Mouse (Mus musculus) heart, postnatal 0 days (tissue): ENCODE results near the gene Krt34. TPM values are rescaled to one million over a fixed set of nuclear protein-coding genes. Genes with fewer than 3 reads are reported as not detected.

Experiments
- ATAC-seq: fragments of 200-750 bp; cut with Nextera tagmentation; 2 replicates; pipeline ENCODE4 v1.8.0; 2017; ENCODE audit warnings: low read depth, moderate number of reproducible peaks, moderate library complexity; ENCODE audit not compliant: insufficient read depth
- DNase-seq: peaks from one replicate; pipeline ENCODE4 v3.0.0-alpha.2; 2016; ENCODE audit warnings: low spot score
- H3K27ac ChIP-seq: fragments of 300-500 bp; sonication (generic); 2 replicates; pipeline ENCODE4 v1.5.1; 2014; ENCODE audit warnings: low read depth, mild to moderate bottlenecking
- H3K27me3 ChIP-seq: fragments of 300-500 bp; sonication (generic); 2 replicates; pipeline ENCODE4 v1.6.1; 2014; ENCODE audit warnings: low read length, mixed read lengths; ENCODE audit not compliant: control insufficient read depth, insufficient read depth
- H3K36me3 ChIP-seq: fragments of 300-500 bp; sonication (generic); replicated peaks from 2 replicates; pipeline ENCODE4 v1.6.1; 2014; ENCODE audit warnings: low read length, mixed read lengths; ENCODE audit not compliant: control insufficient read depth, insufficient read depth
- H3K4me1 ChIP-seq: fragments of 300-500 bp; sonication (generic); 2 replicates; pipeline ENCODE4 v1.6.1; 2014; ENCODE audit warnings: antibody characterized with exemption; ENCODE audit not compliant: control insufficient read depth, insufficient read depth
- H3K4me2 ChIP-seq: fragments of 300-500 bp; sonication (generic); 2 replicates; pipeline ENCODE4 v1.6.1; 2014; ENCODE audit warnings: low read depth, mild to moderate bottlenecking, low read length, moderate library complexity
- H3K4me3 ChIP-seq: fragments of 300-500 bp; sonication (generic); 2 replicates; pipeline ENCODE4 v1.5.1; 2014; ENCODE audit warnings: low read depth, low read length
- H3K9ac ChIP-seq: fragments of 300-500 bp; sonication (generic); replicated peaks from 2 replicates; pipeline ENCODE4 v1.6.1; 2014; ENCODE audit warnings: low read depth, low read length, mixed read lengths
- H3K9me3 ChIP-seq: fragments of 300-500 bp; sonication (generic); replicated peaks from 2 replicates; pipeline ENCODE4 v1.6.1; 2016; ENCODE audit warnings: low read length; ENCODE audit not compliant: control insufficient read depth
- CTCF ChIP-seq: IDR thresholded peaks from 2 replicates; pipeline ENCODE4 v1.5.1; 2016; ENCODE audit warnings: antibody characterized with exemption, control low read depth, low read depth
- EP300 ChIP-seq: IDR thresholded peaks from 2 replicates; pipeline ENCODE4 v1.6.1; 2016; ENCODE audit warnings: antibody characterized with exemption, low read depth
- WGBS: fragments of 180-500 bp; shearing (Covaris S2); extraction: QIAGEN DNeasy Blood & Tissue Kit; methylation state at CpG from one replicate; pipeline ENCODE4 v1.1.7; 2014; 5-methylcytosine and 5-hydroxymethylcytosine counted together
- polyA plus RNA-seq: library from polyadenylated mRNA; unstranded; fragments of >200 nt; fragmentation: Nextera tagmentation; extraction: Ambion mirVana; gene quantifications from 2 replicates; pipeline ENCODE4 v1.2.1, GENCODE M21; 2015
- total RNA-seq: library from RNA; depleted of rRNA; stranded (reverse); fragments of >200 nt; gene quantifications from 2 replicates; pipeline ENCODE4 v1.2.3, GENCODE M21; 2014; ENCODE audit warnings: low replicate concordance; rRNA removed

The Krt34 gene
- total and polyA plus RNA-seq, 2 experiments from 2014 or later: not detected

DNA sequence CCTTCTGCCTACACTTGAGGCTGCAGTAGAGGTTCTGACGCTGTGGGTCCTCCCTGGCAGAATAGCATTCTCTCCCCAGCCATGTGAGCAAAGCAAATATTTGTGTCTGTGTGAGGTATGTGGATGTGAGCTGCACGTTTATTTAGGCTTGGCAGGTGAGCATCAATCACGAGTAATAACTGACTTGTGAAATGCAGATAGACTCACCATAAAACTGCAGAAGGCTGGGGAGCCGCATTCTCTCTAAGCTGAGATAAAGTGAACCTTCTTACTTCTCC is 47.0 kb downstream of the Krt34 start:
- 56% methylated on average over 4 of the region's 4 CpGs for WGBS
- H3K4me2 ChIP-seq: no peak overlapping the region
- TF ChIP-seq CTCF: no peak
- TF ChIP-seq EP300: no peak
- peaks cover 24% of the 10 kb centered on the region; the same call in 1 of the 2 replicates for H3K27me3 ChIP-seq
- ATAC-seq: no peak
- no peak overlapping the region for H3K9ac ChIP-seq
- H3K36me3 ChIP-seq: no peaks in the 10 kb centered on the region
- H3K9me3 ChIP-seq: no peaks in the 10 kb centered on the region
- DNase-seq: no peak
- no peaks in the 10 kb centered on the region for H3K4me1 ChIP-seq
- H3K4me3 ChIP-seq: no peak overlapping the region
- no peak overlapping the region for H3K27ac ChIP-seq

DNA sequence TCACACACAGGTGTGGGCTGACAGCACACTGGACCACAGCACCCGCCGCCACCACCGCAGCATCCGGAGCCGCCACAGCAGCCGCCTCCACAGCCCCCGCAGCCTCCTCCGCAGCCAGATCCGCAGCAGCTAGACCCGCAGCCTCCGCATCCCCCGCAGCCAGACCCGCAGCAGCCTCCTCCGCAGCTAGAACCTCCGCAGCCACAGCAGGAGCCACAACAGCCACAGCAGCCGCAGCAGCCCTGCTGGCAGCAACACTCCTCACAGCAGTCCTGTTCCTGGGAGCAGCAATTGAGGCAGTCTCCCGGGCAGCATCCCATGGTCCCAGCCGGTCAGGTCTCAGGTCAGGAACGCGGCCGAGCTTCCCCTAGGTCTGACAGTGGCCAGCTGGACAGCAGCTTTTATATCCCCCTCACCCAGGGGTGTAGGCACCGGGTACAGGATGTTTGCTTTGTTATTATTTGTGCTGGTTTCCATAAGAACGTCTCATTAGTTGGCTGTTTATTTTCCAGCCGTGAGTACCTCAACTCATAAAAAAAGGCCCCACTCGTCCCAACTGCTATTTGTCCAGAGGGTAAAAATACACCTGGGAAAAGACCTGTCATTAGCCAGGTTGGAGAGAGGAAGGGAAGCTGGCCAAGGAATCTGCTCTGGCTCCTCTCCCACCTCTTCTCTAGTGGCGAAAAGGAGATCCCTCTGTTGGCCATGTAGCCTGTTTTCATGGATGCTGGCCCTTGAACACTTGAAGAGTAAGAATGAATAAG is 47.6 kb downstream of the Krt34 start, which contains the start of gene Krtap17-1:
Gene Krtap17-1 (minus strand): TSS at position 375 of the 764 bp plus-strand sequence.
- Histone ChIP-seq H3K9ac (no peak within 1 kb of the TSS), H3K4me2 (no peak within 1 kb of the TSS), H3K27me3 (peaks cover 24% of the 10 kb centered on the region; the same call in 1 of the 2 replicates), H3K36me3 (no peaks in the 10 kb centered on the region), H3K9me3 (no peaks in the 10 kb centered on the region), H3K4me3 (no peak within 1 kb of the TSS), H3K4me1 (no peaks in the 10 kb centered on the region), H3K27ac (no peak within 1 kb of the TSS)
- ATAC-seq: no peak
- TF ChIP-seq CTCF (no peak), EP300 (no peak)
- DNase-seq: no peak
- WGBS: 21% methylated on average over 26 of the region's 26 CpGs

DNA sequence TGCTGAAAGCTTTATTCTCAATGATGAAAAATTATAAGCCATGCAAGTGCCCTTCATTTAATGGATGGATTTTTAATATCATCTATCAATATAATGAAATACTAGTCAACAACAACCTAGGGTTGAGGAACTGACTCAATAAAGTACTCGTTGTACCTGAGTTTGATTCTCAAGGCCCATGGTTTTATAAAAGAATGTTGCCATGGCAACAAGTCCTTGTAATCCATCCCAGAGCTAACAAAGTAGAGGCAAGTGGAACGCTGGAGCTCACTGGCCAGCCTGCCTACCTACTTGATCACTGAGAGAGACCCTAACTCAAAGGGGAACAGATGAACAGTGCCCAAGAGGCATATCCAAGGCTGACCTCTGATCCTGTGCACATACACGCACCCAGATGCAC is 50.8 kb downstream of the Krt34 start:
- Histone ChIP-seq H3K4me3 (no peak overlapping the region), H3K27me3 (peaks cover 17% of the 10 kb centered on the region; the same call in 1 of the 2 replicates), H3K4me1 (no peaks in the 10 kb centered on the region), H3K9me3 (no peaks in the 10 kb centered on the region), H3K4me2 (no peak overlapping the region), H3K9ac (no peak overlapping the region), H3K27ac (no peak overlapping the region), H3K36me3 (no peaks in the 10 kb centered on the region)
- DNase-seq: no peak
- WGBS: 77% methylated on average over 3 of the region's 3 CpGs
- ATAC-seq: no peak
- TF ChIP-seq CTCF (no peak), EP300 (no peak)

DNA sequence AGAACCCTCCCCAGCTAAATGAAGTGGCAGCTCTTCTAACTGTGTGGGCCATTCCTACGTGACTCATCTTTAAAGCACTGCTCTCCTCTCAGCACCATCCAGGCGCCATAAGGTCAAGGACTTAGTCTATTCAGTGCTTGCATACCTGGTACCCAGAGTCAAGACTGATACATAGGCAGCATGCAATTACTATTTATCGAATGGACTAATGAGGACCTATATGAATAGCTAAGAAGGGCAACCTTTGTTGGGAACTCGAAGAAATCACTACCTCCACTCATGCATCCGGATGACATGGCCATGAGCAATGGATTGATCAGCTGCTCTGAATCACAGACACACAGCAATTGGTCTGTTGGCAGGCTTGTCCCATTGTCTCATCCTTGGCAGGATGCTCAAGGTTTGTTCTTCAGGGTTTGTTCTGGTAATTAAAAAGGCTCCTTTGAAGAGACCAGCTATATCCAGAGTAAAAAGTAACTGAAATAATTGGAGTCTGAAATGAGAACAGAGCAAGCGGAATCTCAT is 51.4 kb downstream of the Krt34 start:
- Histone ChIP-seq H3K4me3 (no peak overlapping the region), H3K4me1 (no peaks in the 10 kb centered on the region), H3K4me2 (no peak overlapping the region), H3K27ac (no peak overlapping the region), H3K9me3 (no peaks in the 10 kb centered on the region), H3K27me3 (peaks cover 17% of the 10 kb centered on the region; the same call in 1 of the 2 replicates), H3K9ac (no peak overlapping the region), H3K36me3 (no peaks in the 10 kb centered on the region)
- DNase-seq (no peak), ATAC-seq (no peak)
- TF ChIP-seq CTCF: no peak
- no peak for TF ChIP-seq EP300
- 65% methylated on average over 6 of the region's 6 CpGs for WGBS

DNA sequence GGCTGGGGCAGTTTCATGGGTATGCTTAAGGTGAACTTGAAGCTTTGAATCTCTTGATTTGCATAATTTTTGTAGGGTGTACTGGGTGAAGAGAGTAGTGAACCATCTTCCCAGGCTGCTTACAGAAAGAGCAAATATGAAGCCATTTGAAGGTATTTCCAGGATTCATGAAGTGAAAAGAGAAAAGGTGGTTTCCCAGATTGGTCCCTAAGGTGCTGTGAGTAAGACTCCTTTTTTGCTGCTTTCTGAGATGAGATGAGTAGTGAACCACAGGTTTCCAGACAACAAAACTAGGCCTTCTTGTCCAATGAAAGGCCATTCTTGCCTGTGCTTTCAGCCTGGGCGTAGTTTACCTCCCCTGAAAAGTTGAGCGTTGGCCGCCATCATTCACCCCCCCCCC is 52.8 kb downstream of the Krt34 start:
- no peak for DNase-seq
- ATAC-seq: no peak
- peaks cover 12% of the 10 kb centered on the region; the same call in 1 of the 2 replicates for H3K27me3 ChIP-seq
- 84% methylated on average over 3 of the region's 3 CpGs for WGBS
- no peak overlapping the region for H3K27ac ChIP-seq
- TF ChIP-seq EP300 (no peak), CTCF (no peak)
- H3K4me3 ChIP-seq: no peak overlapping the region
- H3K4me1 ChIP-seq: no peaks in the 10 kb centered on the region
- H3K4me2 ChIP-seq: no peak overlapping the region
- no peak overlapping the region for H3K9ac ChIP-seq
- H3K36me3 ChIP-seq: no peaks in the 10 kb centered on the region
- H3K9me3 ChIP-seq: no peaks in the 10 kb centered on the region

Other genes starting within 250 kb of the Krt34 start
Only the 30 nearest of the 32 such genes appear.
- gene Gm11554, start 237.1 kb downstream of the Krt34 start, total RNA-seq: not detected in 2 replicates
- not detected in 2 replicates for gene Gm11554, start 237.1 kb downstream of the Krt34 start, polyA plus RNA-seq
- gene Krtap4-13, start 231.7 kb downstream of the Krt34 start, total RNA-seq: not detected in 2 replicates
- not detected in 2 replicates for gene Krtap4-13, start 231.7 kb downstream of the Krt34 start, polyA plus RNA-seq
- not detected in 2 replicates for gene Gm11564, start 225.9 kb downstream of the Krt34 start, total RNA-seq
- not detected in 2 replicates for gene Gm11564, start 225.9 kb downstream of the Krt34 start, polyA plus RNA-seq
- gene 2300003K06Rik, start 203.5 kb downstream of the Krt34 start, total RNA-seq: not detected in 2 replicates
- not detected in 2 replicates for gene 2300003K06Rik, start 203.5 kb downstream of the Krt34 start, polyA plus RNA-seq
- not detected in 2 replicates for gene Krtap4-16, start 189.9 kb downstream of the Krt34 start, total RNA-seq
- gene Krtap4-16, start 189.9 kb downstream of the Krt34 start, polyA plus RNA-seq: not detected in 2 replicates
- gene Gm11568, start 183.6 kb downstream of the Krt34 start, total RNA-seq: not detected in 2 replicates
- gene Gm11568, start 183.6 kb downstream of the Krt34 start, polyA plus RNA-seq: not detected in 2 replicates
- gene Gm11559, start 177.1 kb downstream of the Krt34 start, total RNA-seq: not detected in 2 replicates
- gene Gm11559, start 177.1 kb downstream of the Krt34 start, polyA plus RNA-seq: not detected in 2 replicates
- not detected in 2 replicates for gene Krtap9-1, start 168.2 kb downstream of the Krt34 start, total RNA-seq
- not detected in 2 replicates for gene Krtap9-1, start 168.2 kb downstream of the Krt34 start, polyA plus RNA-seq
- gene Gm11567, start 162.4 kb downstream of the Krt34 start, total RNA-seq: not detected in 2 replicates
- gene Gm11567, start 162.4 kb downstream of the Krt34 start, polyA plus RNA-seq: not detected in 2 replicates
- gene Krtap31-1, start 133.6 kb downstream of the Krt34 start, total RNA-seq: not detected in 2 replicates
- gene Krtap31-1, start 133.6 kb downstream of the Krt34 start, polyA plus RNA-seq: not detected in 2 replicates
- not detected in 2 replicates for gene Gm11565, start 126.8 kb downstream of the Krt34 start, total RNA-seq
- not detected in 2 replicates for gene Gm11565, start 126.8 kb downstream of the Krt34 start, polyA plus RNA-seq
- not detected in 2 replicates for gene Krtap31-2, start 105.3 kb downstream of the Krt34 start, total RNA-seq
- gene Krtap31-2, start 105.3 kb downstream of the Krt34 start, polyA plus RNA-seq: not detected in 2 replicates
- not detected in 2 replicates for gene Krtap9-5, start 93.1 kb downstream of the Krt34 start, total RNA-seq
- not detected in 2 replicates for gene Krtap9-5, start 93.1 kb downstream of the Krt34 start, polyA plus RNA-seq
- not detected in 2 replicates for gene Krtap29-1, start 62.5 kb downstream of the Krt34 start, total RNA-seq
- gene Krtap29-1, start 62.5 kb downstream of the Krt34 start, polyA plus RNA-seq: not detected in 2 replicates
- gene Krtap16-1, start 55.0 kb downstream of the Krt34 start, total RNA-seq: not detected in 2 replicates
- gene Krtap16-1, start 55.0 kb downstream of the Krt34 start, polyA plus RNA-seq: not detected in 2 replicates
- gene Krtap17-1, start 47.6 kb downstream of the Krt34 start, total RNA-seq: not detected in 2 replicates
- gene Krtap17-1, start 47.6 kb downstream of the Krt34 start, polyA plus RNA-seq: not detected in 2 replicates
- not detected in 2 replicates for gene Krt33a, start 25.3 kb downstream of the Krt34 start, total RNA-seq
- gene Krt33a, start 25.3 kb downstream of the Krt34 start, polyA plus RNA-seq: not detected in 2 replicates
- gene Krt33b, start 11.7 kb downstream of the Krt34 start, total RNA-seq: not detected in 2 replicates
- not detected in 2 replicates for gene Krt33b, start 11.7 kb downstream of the Krt34 start, polyA plus RNA-seq
- not detected in 2 replicates for gene Krt31, start 9.0 kb upstream of the Krt34 start, total RNA-seq
- not detected in 2 replicates for gene Krt31, start 9.0 kb upstream of the Krt34 start, polyA plus RNA-seq
- not detected in 2 replicates for gene Krt32, start 46.7 kb upstream of the Krt34 start, total RNA-seq
- gene Krt32, start 46.7 kb upstream of the Krt34 start, polyA plus RNA-seq: not detected in 2 replicates
- not detected in 2 replicates for gene Krt35, start 54.7 kb upstream of the Krt34 start, total RNA-seq
- not detected in 2 replicates for gene Krt35, start 54.7 kb upstream of the Krt34 start, polyA plus RNA-seq
- not detected in 2 replicates for gene Krt36, start 64.1 kb upstream of the Krt34 start, total RNA-seq
- not detected in 2 replicates for gene Krt36, start 64.1 kb upstream of the Krt34 start, polyA plus RNA-seq
- gene Krt13, start 80.0 kb upstream of the Krt34 start, total RNA-seq: not detected in 2 replicates
- 0.30 TPM in 1 of 2 replicates, not detected in the other for gene Krt13, start 80.0 kb upstream of the Krt34 start, polyA plus RNA-seq
- gene Krt15, start 94.4 kb upstream of the Krt34 start, total RNA-seq: 0.12 and 8.1 TPM in 2 replicates
- gene Krt15, start 94.4 kb upstream of the Krt34 start, polyA plus RNA-seq: 0.40 and 2.8 TPM in 2 replicates
- gene Krt19, start 107.1 kb upstream of the Krt34 start, total RNA-seq: 22.5 and 52.2 TPM in 2 replicates
- gene Krt19, start 107.1 kb upstream of the Krt34 start, polyA plus RNA-seq: 20.6 and 29.3 TPM in 2 replicates
- gene Krt9, start 151.7 kb upstream of the Krt34 start, total RNA-seq: not detected in 2 replicates
- not detected in 2 replicates for gene Krt9, start 151.7 kb upstream of the Krt34 start, polyA plus RNA-seq
- gene Krt14, start 166.0 kb upstream of the Krt34 start, total RNA-seq: 2.3 and 3.1 TPM in 2 replicates
- 2.8 and 3.0 TPM in 2 replicates for gene Krt14, start 166.0 kb upstream of the Krt34 start, polyA plus RNA-seq
- gene Krt16, start 207.3 kb upstream of the Krt34 start, total RNA-seq: not detected in 2 replicates
- not detected in 2 replicates for gene Krt16, start 207.3 kb upstream of the Krt34 start, polyA plus RNA-seq
- 2.2 TPM in 1 of 2 replicates, not detected in the other for gene Krt17, start 219.5 kb upstream of the Krt34 start, total RNA-seq
- gene Krt17, start 219.5 kb upstream of the Krt34 start, polyA plus RNA-seq: 0.14 and 0.32 TPM in 2 replicates
- gene Krt42, start 228.3 kb upstream of the Krt34 start, total RNA-seq: not detected in 2 replicates
- not detected in 2 replicates for gene Krt42, start 228.3 kb upstream of the Krt34 start, polyA plus RNA-seq